Mouse (Mus musculus) adrenal gland, adult (tissue): ENCODE data around the gene Zfp110.
A peak's percentile ranks its signal among the peaks of the same experiment; 100 is the strongest.
"Not testable (repeated sequence)": the region's sequence is repeated elsewhere in the genome, so short reads cannot be mapped to it uniquely, and the experiment has no call there.

Source experiments
- DNase-seq, 2 experiments: peaks; one replicate each; pipeline ENCODE4 v3.0.0; 2022 to 2023; ENCODE audit warnings: low spot score in 1 of 2; ENCODE audit not compliant: inconsistent age in 2 of 2

The Zfp110 gene

DNA sequence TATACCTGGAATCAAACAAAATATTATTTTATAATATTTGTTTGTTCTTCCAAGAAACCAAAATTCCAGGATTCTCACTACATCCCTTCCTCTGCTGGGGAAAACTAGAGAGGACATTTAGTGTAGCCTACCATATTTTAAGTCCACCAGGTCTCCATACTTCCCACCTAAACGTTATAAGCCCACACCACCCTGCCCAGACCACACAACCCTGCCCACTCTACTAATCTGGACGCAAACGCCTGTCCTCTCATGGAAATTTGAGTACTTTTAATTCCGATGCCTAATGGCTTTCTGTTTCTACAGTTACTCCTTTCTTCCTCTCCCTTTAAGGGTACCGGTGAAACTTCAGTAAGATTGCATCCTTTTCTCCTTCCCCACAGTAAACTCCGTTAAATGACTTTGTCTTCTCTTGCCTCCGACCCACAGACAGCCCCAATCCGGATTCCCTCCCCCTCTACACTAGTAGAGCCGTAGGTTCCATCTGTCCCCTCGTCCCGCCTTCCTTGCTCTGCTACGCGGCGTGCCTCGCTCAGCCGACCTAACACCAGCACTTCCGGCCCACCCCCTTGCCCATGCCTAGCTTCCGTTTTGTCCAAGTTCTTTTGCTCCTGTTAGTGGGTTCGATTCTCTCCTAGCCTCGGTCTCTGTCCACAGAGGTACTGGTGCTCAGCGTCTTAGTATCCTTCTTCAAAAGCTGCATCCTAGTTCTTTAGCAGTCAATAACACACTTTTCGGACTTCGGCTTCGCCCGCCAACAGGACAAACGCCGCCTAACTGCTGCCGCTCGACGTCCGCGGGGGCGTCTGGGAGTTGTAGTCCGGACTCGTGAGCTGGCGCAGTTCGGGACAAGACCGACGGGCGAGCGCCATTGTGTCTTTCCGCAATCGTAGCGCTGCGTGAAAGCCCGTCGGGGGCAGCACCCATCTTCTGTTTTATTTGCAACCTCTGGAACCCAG lies at the start of gene Zfp110:
TSS of gene Zfp110 (plus strand) at position 600 of the 959 bp plus-strand sequence.
- DNase-seq, result peak; percentile 93 to 98

DNA sequence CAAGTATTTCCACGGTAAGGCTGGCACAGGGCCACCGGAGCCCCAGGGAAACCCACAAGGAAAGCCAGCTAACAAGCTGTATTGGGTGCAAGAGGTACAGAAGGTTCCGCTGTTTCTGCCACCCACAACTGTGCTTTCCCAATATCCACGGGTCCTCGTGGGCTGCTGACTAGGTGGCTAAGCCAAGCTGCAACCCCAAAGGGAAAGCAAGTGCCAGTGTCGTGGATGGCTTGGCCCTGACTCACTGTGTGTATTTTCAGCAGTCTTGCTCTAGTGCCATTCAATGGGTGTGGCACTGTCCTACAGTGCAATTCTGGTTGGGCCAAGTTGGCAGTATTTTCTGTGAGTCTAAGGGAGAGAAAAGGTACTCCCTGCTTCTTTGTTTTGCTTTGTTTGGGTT lies 47.2 kb upstream of the Zfp110 start:
- no peak for DNase-seq

DNA sequence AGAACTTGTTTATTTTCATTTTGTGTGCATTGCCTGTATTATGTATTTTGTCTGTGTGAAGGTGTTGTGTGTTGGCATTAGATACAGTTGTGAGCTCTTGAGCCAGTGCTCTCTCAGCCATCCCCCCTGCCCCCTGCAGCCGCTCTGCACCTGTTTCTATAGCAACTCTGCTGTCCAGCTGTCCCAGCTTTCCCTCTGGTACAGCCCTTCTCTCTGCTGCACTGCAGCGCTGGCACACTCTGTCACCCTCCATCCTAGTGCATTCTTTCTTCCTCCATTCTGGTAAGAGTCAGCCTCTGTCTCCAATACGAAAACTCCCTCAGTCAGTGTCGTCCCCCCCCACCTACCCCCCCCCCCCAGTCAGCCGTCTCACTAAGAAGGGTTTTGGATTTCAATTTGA lies 46.5 kb upstream of the Zfp110 start:
- no peak for DNase-seq

DNA sequence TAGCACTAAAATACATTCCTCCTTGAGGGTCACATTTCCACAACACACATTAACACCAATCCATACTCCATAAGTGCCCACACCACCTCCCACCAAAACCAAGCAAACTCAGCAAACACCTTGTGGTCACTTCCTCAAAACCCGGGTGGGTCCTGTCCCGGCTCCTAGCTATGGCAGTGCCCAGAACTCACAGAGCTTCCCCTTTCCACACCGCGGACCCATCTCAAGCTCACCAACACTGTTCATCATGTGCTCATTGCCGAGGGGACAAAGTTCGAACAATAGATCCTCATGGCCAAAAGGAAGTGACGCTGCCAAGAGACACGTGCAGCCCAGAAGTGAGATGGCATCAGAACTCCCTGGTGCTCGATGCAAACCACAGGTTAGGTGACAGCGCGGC lies 41.9 kb upstream of the Zfp110 start:
- DNase-seq, result not testable (repeated sequence)

DNA sequence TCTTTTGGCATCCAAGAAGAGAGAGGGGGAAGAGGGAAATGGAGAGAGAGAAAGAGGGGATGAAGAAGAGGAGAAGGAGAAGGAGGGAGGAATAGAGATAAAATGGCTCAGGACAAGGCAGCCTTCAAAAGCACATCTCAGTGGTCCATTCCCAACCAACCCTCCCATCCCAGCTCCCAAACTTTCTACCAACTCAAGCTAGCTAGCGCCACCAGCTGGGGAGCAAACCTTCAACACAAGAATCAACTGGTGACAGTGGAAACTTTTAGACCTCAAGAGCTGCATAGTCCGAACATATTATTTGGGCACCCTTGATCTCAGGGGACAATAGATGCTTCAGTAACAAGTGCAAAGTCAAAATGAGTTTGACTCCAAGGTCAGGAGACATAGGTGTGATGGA lies 36.6 kb upstream of the Zfp110 start:
- DNase-seq, result no peak

DNA sequence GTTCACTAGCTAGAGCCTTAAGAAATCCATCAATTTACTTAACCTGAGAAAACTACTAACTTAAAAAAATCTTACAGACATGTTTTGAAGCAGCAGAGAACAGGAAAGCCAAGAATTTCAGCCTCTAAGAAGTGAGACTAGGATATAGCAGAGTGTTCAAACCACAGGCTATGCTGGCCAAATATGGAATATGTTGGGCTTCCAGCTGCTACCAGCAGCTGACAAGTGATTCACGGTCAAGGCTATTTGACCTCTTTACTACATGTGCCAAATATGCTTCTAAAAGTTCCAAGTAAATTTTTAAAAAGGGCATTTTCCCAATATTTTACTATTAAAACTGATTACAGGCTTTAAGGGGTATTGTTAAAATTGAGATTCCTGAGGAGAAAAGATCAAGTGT lies 35.0 kb upstream of the Zfp110 start:
- peak in 1 of 2 experiments; percentile 29 for DNase-seq

DNA sequence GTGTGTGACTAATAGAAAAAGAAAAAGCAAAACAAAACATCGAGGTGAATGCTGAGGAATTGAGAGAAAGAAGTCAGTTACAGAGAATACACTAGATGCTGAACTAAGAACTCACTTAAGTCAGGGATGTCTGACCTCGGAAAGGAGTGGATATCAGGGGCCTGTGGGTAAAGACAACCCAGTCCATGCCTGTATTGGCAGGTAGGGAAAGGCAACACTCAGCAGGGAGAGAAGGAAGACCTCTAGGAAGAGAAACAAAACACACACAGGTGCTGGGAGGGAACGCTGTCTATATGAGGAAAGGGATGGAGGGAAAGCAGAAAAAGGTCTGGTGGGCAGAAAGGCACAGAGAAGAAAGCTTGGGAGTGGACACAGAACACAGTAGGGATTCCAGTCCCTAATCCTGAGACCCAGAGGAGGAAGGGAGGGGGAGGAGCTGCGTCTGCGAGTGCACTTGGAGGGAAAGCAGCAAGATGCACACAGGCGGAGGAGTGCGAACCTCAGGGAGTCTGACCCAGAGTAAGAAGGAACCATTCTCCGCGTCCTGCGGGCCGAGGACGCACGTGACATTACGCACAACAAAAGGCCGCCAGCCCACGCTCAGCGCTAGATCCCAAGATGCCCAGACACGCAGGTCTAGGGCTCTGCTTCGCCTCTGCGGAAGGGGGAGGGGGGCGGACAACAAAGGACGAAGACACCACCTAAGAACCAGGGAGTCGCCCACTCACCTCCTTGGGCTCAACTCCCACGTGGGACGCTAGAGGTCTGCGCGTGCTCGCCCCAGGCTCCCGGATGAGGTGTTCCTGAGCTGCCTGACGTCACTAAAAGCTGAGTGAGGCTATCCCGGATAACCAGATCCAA lies 31.5 kb upstream of the Zfp110 start, which contains the start of gene Zscan18:
TSS of gene Zscan18 (minus strand) at position 770 of the 861 bp plus-strand sequence.
- DNase-seq, result peak; percentile 83 to 94

DNA sequence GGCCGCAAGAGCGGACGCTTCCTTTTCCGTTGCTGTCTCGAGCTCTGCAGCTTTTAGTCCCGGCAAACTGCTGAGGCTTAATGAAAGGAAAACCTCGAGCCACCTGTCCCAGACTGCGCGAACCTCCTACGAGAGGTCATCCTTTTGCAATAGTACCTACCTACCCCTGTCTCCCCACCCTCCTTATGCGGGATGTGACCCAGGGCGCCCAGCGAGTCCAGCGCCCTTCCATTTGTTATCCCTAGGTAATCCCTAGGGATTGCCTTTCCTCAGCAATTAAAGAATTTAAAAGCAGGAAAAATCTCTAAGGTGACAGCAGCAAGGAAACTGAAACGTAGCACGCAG lies 30.9 kb upstream of the Zfp110 start:
- no peak for DNase-seq

DNA sequence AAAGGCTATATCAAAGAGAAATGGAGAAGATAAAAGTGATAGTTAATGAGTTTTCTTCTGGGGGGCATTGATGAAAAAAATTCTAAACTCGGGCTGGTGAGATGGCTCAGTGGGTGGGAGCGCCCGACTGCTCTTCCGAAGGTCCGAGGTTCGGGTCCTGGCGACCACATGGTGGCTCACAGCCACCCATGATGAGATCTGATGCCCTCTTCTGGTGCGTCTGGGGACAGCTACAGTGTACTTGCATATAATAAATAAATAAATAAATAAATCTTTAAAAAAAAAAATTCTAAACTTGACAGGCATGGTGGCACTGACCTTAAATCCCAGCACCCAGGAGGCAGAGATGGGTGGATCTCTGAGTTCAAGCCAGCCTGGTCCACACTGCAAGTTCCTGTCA lies 19.0 kb upstream of the Zfp110 start:
- DNase-seq, result no peak

DNA sequence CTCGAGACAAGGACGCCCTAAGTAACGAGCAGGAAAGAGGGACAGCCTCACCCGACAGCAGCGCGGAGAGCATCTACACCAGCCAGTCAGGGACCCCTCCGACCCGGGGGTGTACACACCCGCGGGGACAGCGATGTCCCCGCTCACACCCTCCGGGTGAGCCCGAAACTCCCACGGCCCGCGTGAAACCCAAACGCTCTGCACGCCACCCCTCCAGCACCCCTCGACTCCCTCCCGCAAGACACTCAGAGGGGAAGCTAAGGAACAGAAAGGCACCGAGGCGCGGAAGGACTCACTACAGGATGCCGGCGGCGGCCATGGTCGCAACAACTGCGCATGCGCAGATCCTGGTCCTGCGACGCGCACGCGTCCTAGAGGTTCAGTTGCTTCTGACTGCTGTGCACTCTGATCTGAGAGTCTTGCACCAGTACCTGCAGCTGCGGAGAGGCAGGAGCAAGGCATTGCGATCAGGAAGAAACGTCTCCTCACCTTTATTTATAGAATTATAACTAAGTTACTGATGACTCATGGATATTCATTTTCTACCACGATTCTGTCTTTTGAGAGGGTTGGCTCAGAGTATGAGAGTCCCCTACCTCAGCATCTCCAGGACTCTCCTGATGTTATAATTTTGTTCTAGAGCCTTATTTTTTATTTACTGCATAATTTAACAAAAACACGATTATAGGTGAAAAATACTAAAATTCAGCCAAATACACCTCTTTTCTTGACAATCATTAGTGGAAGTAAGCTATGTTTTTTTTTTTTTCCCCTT lies 15.9 kb upstream of the Zfp110 start, which contains the start of gene Zfp329:
TSS of gene Zfp329 (minus strand) at position 338 of the 775 bp plus-strand sequence.
- DNase-seq, result peak; percentile 92 to 97

DNA sequence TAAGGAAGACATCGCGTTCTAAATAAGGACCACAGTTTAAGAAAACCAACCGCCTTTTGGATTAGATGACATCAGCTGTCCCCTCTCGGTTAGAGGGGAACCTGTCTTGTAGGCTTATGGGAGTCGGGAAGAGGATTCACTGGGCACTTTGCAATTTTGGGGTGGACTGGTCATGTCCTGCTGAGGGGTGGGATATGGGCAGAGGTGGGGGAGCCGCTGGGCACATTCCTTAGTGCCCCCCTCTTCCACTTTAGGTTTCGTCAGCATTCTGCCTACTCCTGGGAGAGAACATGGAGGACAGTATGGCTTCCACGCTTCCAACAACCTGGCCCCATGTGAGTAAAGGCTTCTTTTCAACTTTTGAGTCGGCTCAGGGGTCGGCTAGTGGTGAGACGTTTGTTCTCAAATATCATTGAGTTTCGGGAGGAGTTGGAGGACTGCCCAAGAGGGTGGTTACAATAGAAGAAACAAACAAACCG lies 671 bp downstream of the Zfp110 start:
- no peak for DNase-seq

DNA sequence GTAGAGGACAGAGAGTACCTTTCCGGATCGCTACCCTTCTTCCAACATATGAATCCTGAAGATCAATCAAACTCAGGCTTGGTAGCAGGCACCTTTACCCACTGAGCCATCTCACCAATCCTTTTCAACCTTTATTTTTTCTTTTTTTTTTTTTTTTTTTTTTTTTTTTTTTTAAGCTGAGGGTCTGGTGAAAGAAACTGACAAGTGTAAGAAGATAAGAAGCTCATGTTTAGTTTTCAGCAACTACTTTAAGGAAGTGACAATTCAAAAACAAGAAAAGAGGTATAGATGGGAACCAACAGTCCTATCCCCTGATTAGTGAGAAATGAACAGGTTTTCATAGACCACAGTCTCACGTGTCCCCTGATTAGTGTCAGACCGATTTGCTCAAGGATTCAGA lies 1.2 kb downstream of the Zfp110 start:
- DNase-seq, result no peak

DNA sequence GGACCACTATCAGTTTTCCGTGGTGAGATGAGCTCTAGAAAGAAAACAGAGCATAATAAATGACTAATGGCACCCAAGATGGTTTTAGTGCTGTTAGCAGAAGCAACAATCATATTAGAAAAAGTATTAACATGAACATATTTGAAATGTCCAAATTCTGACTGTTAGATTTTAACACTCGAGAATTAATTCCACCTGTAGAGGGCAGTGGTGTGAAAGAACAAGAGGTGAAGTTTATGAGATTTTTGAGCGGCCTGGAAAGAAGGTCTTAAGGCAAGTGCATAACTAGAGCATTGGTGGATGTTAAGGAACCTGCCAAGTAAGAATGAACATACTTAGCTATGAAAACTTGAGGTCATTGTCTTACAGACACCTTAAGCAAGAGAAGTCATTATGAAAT lies 39.7 kb downstream of the Zfp110 start:
- peak in 1 of 2 experiments; percentile 72 for DNase-seq

DNA sequence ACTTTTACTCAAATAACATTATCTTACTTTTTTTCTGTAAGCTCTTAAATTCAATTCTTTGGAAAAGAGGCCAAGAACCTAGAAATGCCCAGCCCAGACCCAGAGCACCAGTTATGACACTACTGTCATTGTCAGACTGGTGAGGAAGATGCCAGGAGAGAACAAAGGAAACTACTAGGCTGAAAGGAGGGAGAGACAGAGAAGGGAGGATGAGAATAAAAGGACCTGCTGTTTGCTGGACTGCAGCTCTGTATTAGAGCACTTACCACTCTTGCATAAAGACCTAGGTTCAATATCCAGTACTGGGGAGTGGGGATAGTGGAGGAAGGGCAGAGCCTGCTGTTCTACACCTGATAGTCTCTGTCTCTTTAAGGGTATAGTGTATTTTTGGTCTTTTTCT lies 45.5 kb downstream of the Zfp110 start:
- DNase-seq, result no peak

DNA sequence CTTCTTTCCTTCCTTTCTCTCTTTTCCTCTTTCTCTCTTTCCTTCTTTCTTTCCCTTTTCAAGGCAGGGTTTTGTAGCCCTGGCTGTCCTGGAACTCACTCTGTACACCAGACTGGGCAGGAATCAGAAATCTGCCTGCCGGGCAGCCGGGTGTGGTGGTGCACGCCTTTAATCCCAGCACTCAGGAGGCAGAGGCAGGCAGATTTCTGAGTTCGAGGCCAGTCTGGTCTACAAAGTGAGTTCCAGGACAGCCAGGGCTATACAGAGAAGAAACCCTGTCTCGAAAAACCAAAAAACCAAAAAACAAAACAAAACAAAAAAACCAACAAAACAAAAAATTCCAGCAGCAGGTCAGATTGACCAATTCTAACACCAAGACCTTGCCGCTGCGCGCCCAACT lies 45.9 kb downstream of the Zfp110 start:
- not testable (repeated sequence) for DNase-seq

DNA sequence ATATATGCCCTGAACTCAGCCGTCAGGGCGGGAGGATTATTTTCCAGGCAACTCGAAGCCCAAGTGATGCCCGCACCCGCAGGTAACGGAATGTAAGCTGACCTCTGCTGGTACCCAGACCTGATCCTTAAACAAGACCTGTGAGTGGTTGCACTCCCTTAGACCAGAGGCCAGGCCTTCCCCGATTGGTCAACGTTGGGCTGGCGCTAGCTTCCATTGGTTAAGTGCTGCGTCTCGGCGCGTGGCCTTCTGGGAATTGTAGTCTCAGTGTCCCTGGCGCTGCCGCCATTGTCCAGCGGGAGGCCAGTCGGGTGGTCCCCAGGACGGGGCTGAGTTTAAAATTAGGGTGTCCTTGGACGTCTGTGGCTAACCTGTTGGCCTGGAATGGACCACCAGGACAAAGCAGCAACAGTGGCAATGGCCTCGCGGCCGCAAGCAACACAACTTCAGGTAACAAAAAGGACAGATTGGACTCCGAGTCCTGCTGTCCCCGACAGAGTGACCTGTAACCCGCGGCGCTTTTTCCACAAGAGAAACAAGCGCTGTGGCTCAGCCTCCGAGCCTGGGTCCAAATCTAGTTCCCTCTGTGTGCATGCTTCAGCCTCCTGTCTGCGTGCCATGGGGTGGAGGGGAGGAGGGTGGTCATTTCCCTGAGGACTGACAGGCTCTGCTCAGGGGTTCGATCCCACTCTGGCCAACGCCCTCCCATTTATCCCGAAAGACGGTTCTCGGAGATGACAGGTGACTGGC lies 46.5 kb downstream of the Zfp110 start, which contains the start of gene Zfp128:
TSS of gene Zfp128 (plus strand) at position 267 of the 750 bp plus-strand sequence.
- peak; percentile 94 to 98 for DNase-seq

DNA sequence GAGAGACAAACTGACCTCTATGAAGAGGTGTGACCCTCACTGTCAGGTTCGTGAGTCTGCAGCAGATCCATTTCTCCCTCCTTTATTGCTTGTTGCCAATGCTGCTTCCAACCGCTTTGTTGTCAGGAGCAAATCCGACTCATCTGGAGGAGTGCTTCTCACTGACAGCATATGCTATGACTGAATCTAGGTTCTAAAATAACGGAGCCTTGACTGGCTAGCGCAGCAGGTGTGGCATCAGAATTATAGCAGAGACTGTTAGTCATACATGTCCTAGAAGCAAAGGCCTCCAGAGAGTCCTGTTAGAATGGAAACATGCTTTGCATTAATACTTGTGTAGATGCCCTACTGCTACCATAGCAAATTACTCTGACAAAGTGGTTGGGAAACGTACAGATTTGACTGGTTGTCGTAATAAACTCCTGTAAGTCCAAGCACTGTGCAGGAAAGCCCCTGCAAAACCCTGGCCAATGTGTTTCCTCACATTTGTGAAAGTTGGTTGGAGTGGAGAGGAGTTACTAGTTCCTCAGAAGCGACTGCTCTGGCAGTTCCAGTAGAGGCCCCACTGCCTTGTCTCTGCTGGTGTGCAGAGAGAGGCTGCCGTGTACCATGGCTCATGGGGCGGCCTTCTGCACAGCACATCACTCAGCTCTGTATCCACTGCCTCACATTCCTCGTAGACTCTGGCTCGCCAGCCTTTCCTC lies 52.2 kb downstream of the Zfp110 start:
- peak in 1 of 2 experiments; percentile 14 for DNase-seq

DNA sequence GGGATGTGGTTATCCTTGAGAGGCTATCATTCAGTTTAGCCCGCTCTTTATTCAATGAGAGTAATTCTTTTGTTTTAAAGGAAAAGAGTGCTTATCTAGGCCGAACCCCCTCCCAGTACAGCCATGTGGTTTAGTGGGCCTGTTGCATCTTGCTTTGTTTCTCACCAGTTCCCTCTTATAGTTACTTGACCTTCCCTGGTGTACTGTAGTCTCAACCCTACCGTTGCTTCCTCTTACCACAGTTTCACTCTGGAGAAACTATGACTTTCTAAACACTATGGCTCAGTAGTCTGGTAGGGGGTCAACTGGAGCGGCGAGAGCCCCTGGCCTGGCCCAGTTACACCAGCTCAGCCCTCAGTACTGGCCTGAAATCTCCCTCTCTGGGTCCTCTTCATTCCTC lies 53.0 kb downstream of the Zfp110 start:
- no peak for DNase-seq

DNA sequence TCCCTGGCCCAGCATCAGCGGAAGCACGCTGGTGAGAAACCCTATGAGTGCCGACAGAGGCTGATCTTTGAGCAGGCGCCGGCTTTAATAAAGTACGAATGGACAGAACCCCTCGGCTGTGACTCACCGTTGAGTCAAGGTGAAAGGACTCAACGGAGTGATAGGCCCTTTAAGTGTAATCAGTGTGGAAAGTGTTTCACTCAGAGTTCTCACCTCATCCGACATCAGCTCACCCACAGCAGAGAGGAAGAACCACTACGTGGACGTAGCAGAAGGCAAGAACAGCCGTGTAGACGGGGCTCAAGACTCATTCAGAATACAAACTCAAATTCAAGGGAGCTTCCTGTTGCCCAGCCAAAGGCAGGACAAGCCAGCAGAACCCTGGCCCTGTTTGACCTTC lies 56.4 kb downstream of the Zfp110 start:
- DNase-seq, result no peak
